Mouse (Mus musculus): ENCODE measurements around the gene Ggta1.

The Ggta1 gene

GRCm38 (mm10) chr2:35490458-35491111 lies 27.6 kb upstream of the Ggta1 start:
- no peak for DNase-seq

GRCm38 (mm10) chr2:35487700-35488099 lies 24.7 kb upstream of the Ggta1 start:
- no peak for DNase-seq

GRCm38 (mm10) chr2:35486981-35487655 lies 24.1 kb upstream of the Ggta1 start:
- no peak for DNase-seq

GRCm38 (mm10) chr2:35484102-35484501 lies 21.1 kb upstream of the Ggta1 start:
- DNase-seq, result no peak

GRCm38 (mm10) chr2:35483402-35483801 lies 20.4 kb upstream of the Ggta1 start:
- DNase-seq, result no peak

GRCm38 (mm10) chr2:35481322-35481990 lies 18.4 kb upstream of the Ggta1 start:
- DNase-seq, result no peak

- DNase-seq, result no peak
These were observed 17.0 kb upstream of the Ggta1 start for GRCm38 (mm10) chr2:35480073-35480472.

GRCm38 (mm10) chr2:35478812-35479122 lies 15.7 kb upstream of the Ggta1 start:
- no peak for DNase-seq

GRCm38 (mm10) chr2:35477999-35478811 lies 15.2 kb upstream of the Ggta1 start:
- DNase-seq, result no peak

GRCm38 (mm10) chr2:35477321-35477720 lies 14.3 kb upstream of the Ggta1 start:
- DNase-seq, result no peak

GRCm38 (mm10) chr2:35474916-35475315 lies 11.9 kb upstream of the Ggta1 start:
- no peak for DNase-seq

- no peak for DNase-seq
These were observed 6.2 kb upstream of the Ggta1 start for GRCm38 (mm10) chr2:35469266-35469665.

- no peak for DNase-seq
These were observed 5.2 kb upstream of the Ggta1 start for GRCm38 (mm10) chr2:35468276-35468675.

- no peak for DNase-seq
These were observed 4.8 kb upstream of the Ggta1 start for GRCm38 (mm10) chr2:35467855-35468254.

- DNase-seq, result no peak
These were observed 2.6 kb upstream of the Ggta1 start for GRCm38 (mm10) chr2:35465677-35466076.

- no peak for DNase-seq
These were observed 1.5 kb upstream of the Ggta1 start for GRCm38 (mm10) chr2:35464548-35464947.

GRCm38 (mm10) chr2:35464089-35464534 lies 1.1 kb upstream of the Ggta1 start:
- no peak for DNase-seq

GRCm38 (mm10) chr2:35463372-35464088 lies 499 bp upstream of the Ggta1 start:
- DNase-seq, result peak; percentile 58 to 79

- no peak for DNase-seq
These were observed 852 bp downstream of the Ggta1 start for GRCm38 (mm10) chr2:35461971-35462787.

- peak in 1 of 2 experiments; percentile 64 for DNase-seq
These were observed 1.7 kb downstream of the Ggta1 start for GRCm38 (mm10) chr2:35461131-35461947.

Data from thymus, adult 18-20 months (tissue).